Mouse (Mus musculus): ENCODE results near the gene Hsf2bp.

GRCm38 (mm10) chr17:32021981-32022380 lies 14.2 kb downstream of the Hsf2bp start:
- TF ChIP-seq CTCF (IDR thresholded peaks at IDR 0.05; ENCODE audit: control insufficient read depth, insufficient read depth, insufficient replicate concordance, low read depth, low read length): no peak
- TF ChIP-seq POLR2A (IDR thresholded peaks at IDR 0.05; ENCODE audit: control insufficient read depth, low read depth, low read length): no peak

Data from testis, adult 2 months (tissue).